Mouse (Mus musculus) frontal cortex, postnatal 10 days (tissue): ENCODE results near the gene Ddx52.

Experiments used
- DNase-seq, 2 experiments: peaks; one replicate each; pipeline ENCODE4 v3.0.0; 2022; ENCODE audit warnings: low spot score in 2 of 2, mixed read lengths in 1 of 2

Ddx52 gene

GRCm38 (mm10) chr11:83941950-83942840 is at the start of gene Ddx52:
Gene Ddx52 (plus strand): TSS chr11:83942062.
- DNase-seq: peak; percentile 84 to 86

- no peak for DNase-seq
These were observed 48.5 kb upstream of the Ddx52 start for GRCm38 (mm10) chr11:83893325-83893724.

- no peak for DNase-seq
These were observed 45.1 kb upstream of the Ddx52 start for GRCm38 (mm10) chr11:83896430-83897410.

GRCm38 (mm10) chr11:83897569-83897968 is 44.3 kb upstream of the Ddx52 start:
- DNase-seq: no peak

GRCm38 (mm10) chr11:83902812-83903211 is 39.0 kb upstream of the Ddx52 start:
- no peak for DNase-seq

- DNase-seq: no peak
These were observed 36.1 kb upstream of the Ddx52 start for GRCm38 (mm10) chr11:83905756-83906155.

- no peak for DNase-seq
These were observed 33.5 kb upstream of the Ddx52 start for GRCm38 (mm10) chr11:83908376-83908775.

- no peak for DNase-seq
These were observed 28.0 kb upstream of the Ddx52 start for GRCm38 (mm10) chr11:83913824-83914311.

GRCm38 (mm10) chr11:83914501-83914900 is 27.4 kb upstream of the Ddx52 start:
- no peak for DNase-seq

GRCm38 (mm10) chr11:83922600-83922999 is 19.3 kb upstream of the Ddx52 start:
- DNase-seq: no peak

GRCm38 (mm10) chr11:83927097-83927496 is 14.8 kb upstream of the Ddx52 start:
- DNase-seq: no peak

GRCm38 (mm10) chr11:83932506-83933106 is 9.3 kb upstream of the Ddx52 start:
- no peak for DNase-seq

GRCm38 (mm10) chr11:83933376-83933775 is 8.5 kb upstream of the Ddx52 start:
- no peak for DNase-seq

- DNase-seq: peak; percentile 16 to 69
These were observed 5.7 kb upstream of the Ddx52 start for GRCm38 (mm10) chr11:83935986-83936665.

- DNase-seq: no peak
These were observed 3.3 kb upstream of the Ddx52 start for GRCm38 (mm10) chr11:83938556-83938955.

- no peak for DNase-seq
These were observed 15.0 kb downstream of the Ddx52 start for GRCm38 (mm10) chr11:83956822-83957221.

GRCm38 (mm10) chr11:83961983-83962382 is 20.1 kb downstream of the Ddx52 start:
- no peak for DNase-seq

- peak; percentile 84 to 90 for DNase-seq
These were observed 22.4 kb downstream of the Ddx52 start, which contains the start of gene Synrg for GRCm38 (mm10) chr11:83963991-83964921. Gene Synrg (plus strand): TSS chr11:83964428.

- no peak for DNase-seq
These were observed 25.8 kb downstream of the Ddx52 start for GRCm38 (mm10) chr11:83967436-83968204.
